Mouse (Mus musculus): ENCODE results near the gene Slc2a9.

- TF ChIP-seq CTCF (IDR thresholded peaks at IDR 0.05) (no peak), POLR2A (IDR thresholded peaks at IDR 0.05; ENCODE audit: insufficient read depth, low read depth, low read length) (no peak)
Observed at GRCm38 (mm10) chr5:38505435-38505765, 2.5 kb upstream of the Slc2a9 start.

Measured in heart, adult 2 months (tissue).